Mouse (Mus musculus) ES-Bruce4 (cell line): Measurements from ENCODE around the gene Oit3.

ENCODE experiments used
- CTCF ChIP-seq: IDR thresholded peaks from one replicate; pipeline ENCODE4 v1.8.1; 2011; ENCODE audit warnings: low read depth, low read length
- EP300 ChIP-seq: IDR thresholded peaks from 2 replicates; pipeline ENCODE4 v1.6.1; 2011; ENCODE audit warnings: low read depth, low read length; ENCODE audit not compliant: insufficient read depth
- POLR2A ChIP-seq: IDR thresholded peaks from one replicate; pipeline ENCODE4 v1.8.1; 2011; ENCODE audit warnings: low read length; ENCODE audit not compliant: insufficient read depth

DNA sequence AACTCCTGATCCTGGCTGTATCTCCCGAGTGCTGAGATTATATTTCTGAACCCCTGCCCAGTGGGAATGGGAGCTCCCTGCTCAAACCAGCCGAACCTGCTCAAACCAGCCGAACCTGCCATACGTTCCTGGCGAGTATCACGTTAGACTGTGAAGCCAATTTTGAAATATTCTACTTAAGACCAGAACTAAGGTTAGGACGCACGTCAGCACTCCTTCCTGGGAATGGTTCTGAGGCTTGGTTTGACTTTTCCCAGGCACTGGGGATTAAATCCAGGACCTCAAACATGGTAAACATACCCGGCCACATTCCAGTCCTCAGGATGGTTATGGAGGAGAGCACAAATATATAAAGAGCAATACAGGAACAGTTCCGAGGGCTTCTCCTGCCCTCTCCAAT is 63.7 kb downstream of the Oit3 start:
- no peak for TF ChIP-seq POLR2A
- TF ChIP-seq CTCF = no peak
- no peak for TF ChIP-seq EP300
